Mouse (Mus musculus): ENCODE measurements around the gene Rnf5. TPM values are rescaled to one million over a fixed set of nuclear protein-coding genes. Genes with fewer than 3 reads are reported as not detected.

Gene Rnf5
- polyA plus RNA-seq, 1 experiment from 2014 or later: 175 TPM

DNA sequence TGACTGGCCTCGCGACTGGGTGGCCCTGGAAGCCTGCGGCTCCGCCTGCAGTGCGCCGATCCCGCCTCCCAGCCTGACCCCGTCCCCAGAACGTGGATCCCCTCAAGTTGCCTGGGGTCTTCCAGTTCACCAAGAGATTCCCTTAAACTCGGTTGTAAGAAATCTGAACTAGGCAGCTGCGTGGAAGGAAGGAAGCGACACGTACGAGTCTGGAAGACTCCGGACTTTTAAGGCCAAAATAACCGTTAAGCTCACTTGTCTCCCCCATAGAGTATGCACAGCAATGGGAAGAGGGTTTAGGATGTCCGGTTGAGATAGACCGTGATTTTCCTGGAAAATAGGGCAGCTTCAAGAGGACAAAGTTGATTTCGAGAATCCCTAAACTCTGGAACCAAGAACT lies 15.7 kb downstream of the Rnf5 start:
- peak overlapping the region; percentile 67 for H3K4me3 ChIP-seq (ENCODE audit: low read depth, low read length)
- no peaks in the 10 kb centered on the region for H3K36me3 ChIP-seq (ENCODE audit: control insufficient read depth, insufficient read depth, low read length)
- H3K4me2 ChIP-seq (replicated peaks; ENCODE audit: low read depth, low read length): peak overlapping the region; percentile 89
- DNase-seq (ENCODE audit: low spot score): no peak
- peak overlapping the region; percentile 99 for H3K27ac ChIP-seq (ENCODE audit: low read depth, low read length)
- no peak for ATAC-seq (ENCODE audit: low FRiP score)
- no peaks in the 10 kb centered on the region for H3K27me3 ChIP-seq (ENCODE audit: control insufficient read depth, insufficient read depth, low read length)
- peaks cover 27% of the 10 kb centered on the region for H3K4me1 ChIP-seq (replicated peaks; ENCODE audit: control insufficient read depth, insufficient read depth, low read length)
- no peaks in the 10 kb centered on the region for H3K9me3 ChIP-seq (ENCODE audit: control insufficient read depth, low read length)
- WGBS: 3% methylated on average over 19 of the region's 19 CpGs
- H3K9ac ChIP-seq (ENCODE audit: low read depth, low read length): peak overlapping the region; percentile 94

DNA sequence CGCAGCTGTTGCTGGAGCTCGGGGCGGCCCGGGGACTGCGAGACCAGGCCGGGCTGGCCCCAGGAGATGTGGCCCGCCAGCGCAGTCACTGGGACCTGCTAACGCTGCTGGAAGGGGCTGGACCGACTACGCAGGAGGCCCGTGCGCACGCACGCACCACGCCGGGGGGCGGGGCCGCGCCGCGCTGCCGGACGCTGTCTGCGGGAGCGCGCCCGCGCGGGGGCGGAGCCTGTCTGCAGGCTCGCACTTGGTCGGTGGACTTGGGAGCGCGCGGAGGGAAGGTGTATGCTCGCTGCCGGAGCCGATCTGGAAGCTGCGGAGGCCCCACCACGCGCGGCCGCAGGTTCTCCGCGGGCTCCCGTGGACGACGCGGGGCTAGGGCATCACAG lies 16.1 kb downstream of the Rnf5 start:
- Histone ChIP-seq H3K36me3 (ENCODE audit: control insufficient read depth, insufficient read depth, low read length) (no peaks in the 10 kb centered on the region), H3K27me3 (ENCODE audit: control insufficient read depth, insufficient read depth, low read length) (no peaks in the 10 kb centered on the region), H3K9ac (ENCODE audit: low read depth, low read length) (peak overlapping the region; percentile 94), H3K9me3 (ENCODE audit: control insufficient read depth, low read length) (no peaks in the 10 kb centered on the region), H3K4me3 (ENCODE audit: low read depth, low read length) (peak overlapping the region; percentile 67), H3K4me1 (replicated peaks; ENCODE audit: control insufficient read depth, insufficient read depth, low read length) (peaks cover 27% of the 10 kb centered on the region), H3K4me2 (replicated peaks; ENCODE audit: low read depth, low read length) (peak overlapping the region; percentile 89), H3K27ac (ENCODE audit: low read depth, low read length) (peak overlapping the region; percentile 99)
- WGBS: under 1% methylated on average over 43 of the region's 50 CpGs
- DNase-seq (ENCODE audit: low spot score): peak; percentile 98
- ATAC-seq (ENCODE audit: low FRiP score): peak; percentile 81

DNA sequence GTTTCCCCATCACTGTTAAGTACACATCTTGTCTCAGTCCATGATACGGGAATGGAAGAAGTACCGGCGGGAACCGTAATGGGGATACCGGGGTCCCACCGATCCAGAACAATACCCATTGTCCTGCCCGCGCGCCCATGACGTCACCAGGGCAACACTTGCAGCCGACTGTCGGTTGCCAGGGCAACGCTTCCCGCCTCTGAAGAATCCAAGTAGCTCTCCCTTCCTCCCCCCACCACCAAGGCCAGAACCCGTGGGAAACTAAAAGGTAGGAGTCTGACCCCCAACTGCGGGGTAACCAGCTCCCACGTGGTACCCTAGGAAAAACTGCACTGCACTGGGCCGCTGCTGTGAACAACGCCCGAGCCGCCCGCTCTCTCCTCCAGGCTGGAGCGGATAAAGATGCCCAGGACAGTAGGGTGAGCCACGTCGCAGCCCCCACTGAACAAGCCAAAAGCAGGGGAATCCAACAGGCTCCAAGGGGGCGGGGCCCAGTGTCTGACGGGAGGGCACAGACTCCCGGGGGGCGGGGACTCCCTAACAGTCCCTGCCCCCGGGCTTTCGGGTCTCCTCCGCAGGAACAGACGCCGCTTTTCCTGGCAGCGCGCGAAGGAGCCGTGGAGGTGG lies 16.6 kb downstream of the Rnf5 start:
- H3K9me3 ChIP-seq (ENCODE audit: control insufficient read depth, low read length): no peaks in the 10 kb centered on the region
- H3K27me3 ChIP-seq (ENCODE audit: control insufficient read depth, insufficient read depth, low read length): no peaks in the 10 kb centered on the region
- H3K4me2 ChIP-seq (replicated peaks; ENCODE audit: low read depth, low read length): peak overlapping the region; percentile 89
- H3K4me1 ChIP-seq (replicated peaks; ENCODE audit: control insufficient read depth, insufficient read depth, low read length): peaks cover 27% of the 10 kb centered on the region
- H3K36me3 ChIP-seq (ENCODE audit: control insufficient read depth, insufficient read depth, low read length): no peaks in the 10 kb centered on the region
- H3K27ac ChIP-seq (ENCODE audit: low read depth, low read length): peak overlapping the region; percentile 99
- H3K9ac ChIP-seq (ENCODE audit: low read depth, low read length): peak overlapping the region; percentile 94
- ATAC-seq (ENCODE audit: low FRiP score): peak; percentile 77
- WGBS: under 1% methylated on average over 38 of the region's 38 CpGs
- H3K4me3 ChIP-seq (ENCODE audit: low read depth, low read length): peak overlapping the region; percentile 67
- peak; percentile 95 for DNase-seq (ENCODE audit: low spot score)

DNA sequence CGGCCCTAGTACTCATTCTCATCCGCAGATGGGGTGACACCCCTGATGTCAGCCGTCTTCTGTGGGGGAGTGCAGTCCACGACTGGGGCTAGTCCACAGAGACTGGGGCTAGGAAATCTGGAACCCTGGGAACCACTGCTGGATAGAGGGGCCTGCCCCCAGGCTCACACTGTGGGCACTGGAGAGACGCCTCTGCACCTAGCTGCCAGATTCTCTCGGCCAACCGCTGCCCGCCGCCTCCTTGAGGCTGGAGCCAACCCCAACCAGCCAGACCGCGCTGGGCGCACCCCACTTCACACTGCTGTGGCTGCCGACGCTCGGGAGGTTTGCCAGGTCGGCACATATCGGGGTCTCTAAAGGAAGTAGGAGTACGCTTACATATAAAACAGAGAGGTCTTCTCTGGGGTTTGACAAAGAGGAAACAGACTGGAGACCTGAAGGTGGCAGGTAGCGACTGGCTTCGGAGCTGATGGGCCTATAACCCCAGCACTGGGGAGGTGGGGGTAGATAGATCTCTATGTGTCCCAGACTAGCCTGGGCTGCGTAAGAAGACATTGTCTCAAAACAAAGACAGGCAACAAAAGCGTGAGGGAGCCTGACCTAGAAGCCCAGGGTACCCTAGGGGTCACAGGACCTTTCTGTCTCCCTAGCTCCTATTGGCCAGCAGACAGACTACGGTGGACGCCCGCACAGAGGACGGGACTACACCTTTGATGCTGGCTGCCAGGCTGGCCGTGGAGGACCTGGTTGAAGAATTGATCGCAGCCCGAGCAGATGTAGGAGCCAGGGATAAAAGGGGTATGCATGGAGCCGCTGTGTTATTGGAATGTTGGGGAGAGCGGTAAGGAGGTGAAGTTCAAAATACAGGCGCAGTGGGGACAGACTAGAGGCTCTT lies 17.4 kb downstream of the Rnf5 start:
- peaks cover 24% of the 10 kb centered on the region for H3K4me1 ChIP-seq (replicated peaks; ENCODE audit: control insufficient read depth, insufficient read depth, low read length)
- H3K27ac ChIP-seq (ENCODE audit: low read depth, low read length): peak overlapping the region; percentile 99
- H3K27me3 ChIP-seq (ENCODE audit: control insufficient read depth, insufficient read depth, low read length): no peaks in the 10 kb centered on the region
- WGBS: 16% methylated on average over 32 of the region's 32 CpGs
- no peaks in the 10 kb centered on the region for H3K36me3 ChIP-seq (ENCODE audit: control insufficient read depth, insufficient read depth, low read length)
- H3K9ac ChIP-seq (ENCODE audit: low read depth, low read length): peak overlapping the region; percentile 94
- H3K9me3 ChIP-seq (ENCODE audit: control insufficient read depth, low read length): no peaks in the 10 kb centered on the region
- DNase-seq (ENCODE audit: low spot score) (no peak), ATAC-seq (ENCODE audit: low FRiP score) (peak; percentile 39)
- peak overlapping the region; percentile 67 for H3K4me3 ChIP-seq (ENCODE audit: low read depth, low read length)
- H3K4me2 ChIP-seq (replicated peaks; ENCODE audit: low read depth, low read length): peak overlapping the region; percentile 89

DNA sequence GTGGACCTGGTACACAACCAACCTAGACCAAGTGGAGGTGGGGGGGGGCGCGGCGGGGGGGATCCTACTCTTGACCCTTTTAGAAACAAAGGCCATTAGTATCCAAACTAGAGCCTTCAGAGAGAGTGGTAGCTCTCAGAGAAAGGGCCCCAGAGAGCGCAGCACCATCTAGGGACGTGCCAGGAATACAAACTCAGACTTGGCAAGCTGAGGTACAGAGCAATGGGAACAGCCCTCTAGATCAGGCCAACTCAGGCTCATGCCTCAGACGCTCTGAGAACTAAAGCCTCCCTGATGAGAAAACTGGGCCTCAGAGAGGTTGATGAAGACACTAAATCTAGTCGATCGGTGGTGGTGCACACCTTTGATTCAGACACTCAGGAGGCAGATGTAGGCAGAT lies 18.4 kb downstream of the Rnf5 start:
- no peak for DNase-seq (ENCODE audit: low spot score)
- no peaks in the 10 kb centered on the region for H3K27me3 ChIP-seq (ENCODE audit: control insufficient read depth, insufficient read depth, low read length)
- H3K36me3 ChIP-seq (ENCODE audit: control insufficient read depth, insufficient read depth, low read length): no peaks in the 10 kb centered on the region
- H3K27ac ChIP-seq (ENCODE audit: low read depth, low read length): no peak overlapping the region
- ATAC-seq (ENCODE audit: low FRiP score): no peak
- no peaks in the 10 kb centered on the region for H3K9me3 ChIP-seq (ENCODE audit: control insufficient read depth, low read length)
- no peak overlapping the region for H3K4me2 ChIP-seq (replicated peaks; ENCODE audit: low read depth, low read length)
- WGBS: 83% methylated on average over 8 of the region's 8 CpGs
- no peak overlapping the region for H3K9ac ChIP-seq (ENCODE audit: low read depth, low read length)
- peaks cover 16% of the 10 kb centered on the region for H3K4me1 ChIP-seq (replicated peaks; ENCODE audit: control insufficient read depth, insufficient read depth, low read length)
- H3K4me3 ChIP-seq (ENCODE audit: low read depth, low read length): no peak overlapping the region

DNA sequence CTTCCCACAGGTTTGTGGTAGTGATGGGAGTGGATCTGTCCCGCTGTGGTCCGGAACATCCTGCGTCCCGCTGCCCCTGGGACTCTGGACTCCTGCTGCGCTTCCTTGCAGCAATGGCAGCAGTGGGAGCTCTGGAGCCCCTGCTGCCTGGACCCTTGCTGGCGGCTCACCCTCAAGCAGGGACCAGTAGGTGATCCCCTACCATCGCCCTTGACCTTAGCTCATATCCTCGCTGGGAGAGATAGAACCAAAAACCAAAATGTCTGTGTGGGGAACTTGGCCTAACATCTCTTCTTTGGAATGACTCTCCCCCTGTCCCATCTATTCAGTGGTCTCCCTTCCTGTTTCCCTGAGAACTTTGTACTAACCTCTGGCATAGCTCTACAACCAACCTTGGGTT lies 19.7 kb downstream of the Rnf5 start:
- Histone ChIP-seq H3K4me1 (replicated peaks; ENCODE audit: control insufficient read depth, insufficient read depth, low read length) (peaks cover 7% of the 10 kb centered on the region), H3K4me2 (replicated peaks; ENCODE audit: low read depth, low read length) (no peak overlapping the region), H3K27ac (ENCODE audit: low read depth, low read length) (no peak overlapping the region), H3K9ac (ENCODE audit: low read depth, low read length) (no peak overlapping the region), H3K9me3 (ENCODE audit: control insufficient read depth, low read length) (no peaks in the 10 kb centered on the region), H3K4me3 (ENCODE audit: low read depth, low read length) (no peak overlapping the region), H3K36me3 (ENCODE audit: control insufficient read depth, insufficient read depth, low read length) (no peaks in the 10 kb centered on the region), H3K27me3 (ENCODE audit: control insufficient read depth, insufficient read depth, low read length) (no peaks in the 10 kb centered on the region)
- WGBS: 85% methylated on average over 8 of the region's 8 CpGs
- no peak for ATAC-seq (ENCODE audit: low FRiP score)
- no peak for DNase-seq (ENCODE audit: low spot score)

DNA sequence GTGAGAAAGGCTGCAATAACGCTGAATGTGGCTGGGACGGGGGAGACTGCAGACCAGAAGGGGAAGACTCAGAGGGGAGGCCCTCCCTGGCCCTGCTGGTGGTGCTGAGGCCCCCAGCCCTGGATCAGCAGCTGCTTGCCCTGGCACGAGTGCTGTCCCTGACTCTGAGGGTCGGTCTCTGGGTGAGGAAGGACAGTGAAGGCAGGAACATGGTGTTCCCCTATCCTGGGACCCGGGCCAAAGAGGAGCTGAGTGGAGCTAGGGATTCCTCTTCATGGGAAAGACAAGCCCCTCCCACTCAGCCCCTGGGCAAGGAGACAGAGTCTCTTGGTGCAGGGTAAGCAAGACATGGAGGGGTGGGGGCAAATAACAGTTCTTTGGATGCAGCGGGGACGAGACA lies 20.1 kb downstream of the Rnf5 start:
- Histone ChIP-seq H3K27me3 (ENCODE audit: control insufficient read depth, insufficient read depth, low read length) (no peaks in the 10 kb centered on the region), H3K36me3 (ENCODE audit: control insufficient read depth, insufficient read depth, low read length) (no peaks in the 10 kb centered on the region), H3K27ac (ENCODE audit: low read depth, low read length) (no peak overlapping the region), H3K4me2 (replicated peaks; ENCODE audit: low read depth, low read length) (no peak overlapping the region), H3K4me3 (ENCODE audit: low read depth, low read length) (no peak overlapping the region), H3K4me1 (replicated peaks; ENCODE audit: control insufficient read depth, insufficient read depth, low read length) (peaks cover 5% of the 10 kb centered on the region), H3K9ac (ENCODE audit: low read depth, low read length) (no peak overlapping the region), H3K9me3 (ENCODE audit: control insufficient read depth, low read length) (no peaks in the 10 kb centered on the region)
- DNase-seq (ENCODE audit: low spot score): no peak
- 68% methylated on average over 6 of the region's 7 CpGs for WGBS
- no peak for ATAC-seq (ENCODE audit: low FRiP score)

DNA sequence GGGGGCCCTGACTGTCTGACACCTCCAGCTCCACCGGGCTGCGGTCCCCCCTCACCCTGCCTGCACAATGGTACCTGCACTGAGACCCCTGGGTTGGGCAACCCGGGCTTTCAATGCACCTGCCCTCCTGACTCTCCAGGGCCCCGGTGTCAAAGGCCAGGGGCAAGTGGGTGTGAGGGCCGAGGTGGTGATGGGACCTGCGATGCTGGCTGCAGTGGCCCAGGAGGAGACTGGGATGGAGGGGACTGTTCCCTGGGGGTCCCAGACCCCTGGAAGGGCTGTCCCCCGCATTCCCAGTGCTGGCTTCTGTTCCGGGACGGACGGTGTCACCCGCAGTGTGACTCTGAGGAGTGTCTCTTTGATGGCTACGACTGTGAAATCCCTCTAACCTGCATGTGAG lies 21.0 kb downstream of the Rnf5 start:
- no peaks in the 10 kb centered on the region for H3K9me3 ChIP-seq (ENCODE audit: control insufficient read depth, low read length)
- no peak for ATAC-seq (ENCODE audit: low FRiP score)
- no peaks in the 10 kb centered on the region for H3K27me3 ChIP-seq (ENCODE audit: control insufficient read depth, insufficient read depth, low read length)
- H3K4me2 ChIP-seq (replicated peaks; ENCODE audit: low read depth, low read length): no peak overlapping the region
- no peak overlapping the region for H3K9ac ChIP-seq (ENCODE audit: low read depth, low read length)
- DNase-seq (ENCODE audit: low spot score): no peak
- WGBS: 87% methylated on average over 12 of the region's 12 CpGs
- H3K27ac ChIP-seq (ENCODE audit: low read depth, low read length): no peak overlapping the region
- peaks cover 5% of the 10 kb centered on the region; the same call in 1 of the 2 replicates for H3K4me1 ChIP-seq (replicated peaks; ENCODE audit: control insufficient read depth, insufficient read depth, low read length)
- H3K4me3 ChIP-seq (ENCODE audit: low read depth, low read length): no peak overlapping the region
- no peaks in the 10 kb centered on the region for H3K36me3 ChIP-seq (ENCODE audit: control insufficient read depth, insufficient read depth, low read length)

DNA sequence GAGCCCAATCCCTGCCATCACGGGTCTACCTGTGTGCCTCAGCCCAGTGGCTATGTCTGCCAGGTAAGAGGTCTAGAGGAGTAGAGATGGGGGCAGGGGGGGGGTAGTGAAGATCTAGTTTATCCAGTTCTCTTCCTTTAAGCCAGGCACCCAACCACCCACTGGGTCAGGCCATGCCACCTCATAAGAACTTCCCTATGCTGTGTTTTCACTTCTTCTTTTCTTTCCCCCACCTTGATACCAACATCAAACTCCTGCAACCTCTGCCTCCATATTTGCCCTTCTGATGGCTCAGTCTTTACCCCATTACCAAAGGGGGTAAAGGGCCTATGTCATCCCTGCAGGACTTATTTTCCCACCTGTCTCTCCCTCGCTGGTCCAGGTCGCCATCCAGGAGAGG lies 25.4 kb downstream of the Rnf5 start:
- Histone ChIP-seq H3K4me3 (ENCODE audit: low read depth, low read length) (no peak overlapping the region), H3K4me1 (replicated peaks; ENCODE audit: control insufficient read depth, insufficient read depth, low read length) (no peaks in the 10 kb centered on the region), H3K36me3 (ENCODE audit: control insufficient read depth, insufficient read depth, low read length) (no peaks in the 10 kb centered on the region), H3K4me2 (replicated peaks; ENCODE audit: low read depth, low read length) (no peak overlapping the region), H3K27me3 (ENCODE audit: control insufficient read depth, insufficient read depth, low read length) (no peaks in the 10 kb centered on the region), H3K9me3 (ENCODE audit: control insufficient read depth, low read length) (no peaks in the 10 kb centered on the region), H3K27ac (ENCODE audit: low read depth, low read length) (no peak overlapping the region), H3K9ac (ENCODE audit: low read depth, low read length) (no peak overlapping the region)
- no peak for ATAC-seq (ENCODE audit: low FRiP score)
- WGBS: 85% methylated on average over 3 of the region's 3 CpGs
- DNase-seq (ENCODE audit: low spot score): no peak

Measured in hindbrain, embryonic 11.5 days (tissue).